Mouse (Mus musculus) hindbrain, embryonic 16.5 days (tissue): ENCODE measurements around the gene Pygm. TPM values are rescaled to one million over a fixed set of nuclear protein-coding genes. Genes with fewer than 3 reads are reported as not detected.

ENCODE experiments used
- ATAC-seq: fragments of 200-750 bp; cut with Nextera tagmentation; 2 replicates; pipeline ENCODE4 v1.8.0; 2017; ENCODE audit warnings: moderate TSS enrichment, moderate library complexity
- H3K27ac ChIP-seq: fragments of 300-500 bp; sonication (generic); 2 replicates; pipeline ENCODE4 v1.5.1; 2014; ENCODE audit warnings: low read depth, mild to moderate bottlenecking, control low read depth, low read length, moderate library complexity
- H3K27me3 ChIP-seq: fragments of 300-500 bp; sonication (generic); replicated peaks from 2 replicates; pipeline ENCODE4 v1.6.1; 2014; ENCODE audit warnings: low read length; ENCODE audit not compliant: control insufficient read depth, insufficient read depth
- H3K36me3 ChIP-seq: fragments of 300-500 bp; sonication (generic); 2 replicates; pipeline ENCODE4 v1.6.1; 2014; ENCODE audit warnings: mild to moderate bottlenecking, low read length, moderate library complexity, mixed read lengths; ENCODE audit not compliant: control insufficient read depth, insufficient read depth
- H3K4me1 ChIP-seq: fragments of 300-500 bp; sonication (generic); 2 replicates; pipeline ENCODE4 v1.6.1; 2014; ENCODE audit warnings: low read depth, low read length; ENCODE audit not compliant: control insufficient read depth, insufficient read depth
- H3K4me2 ChIP-seq: fragments of 300-500 bp; sonication (generic); 2 replicates; pipeline ENCODE4 v1.6.1; 2014; ENCODE audit warnings: mild to moderate bottlenecking, low read length, control low read depth, moderate library complexity
- H3K4me3 ChIP-seq: fragments of 300-500 bp; sonication (generic); 2 replicates; pipeline ENCODE4 v1.5.1; 2014; ENCODE audit warnings: mild to moderate bottlenecking, low read length, control low read depth, moderate library complexity
- H3K9ac ChIP-seq: fragments of 300-500 bp; sonication (generic); 2 replicates; pipeline ENCODE4 v1.6.1; 2014; ENCODE audit warnings: low read depth, mild to moderate bottlenecking, control low read depth, low read length, moderate library complexity
- H3K9me3 ChIP-seq: fragments of 300-500 bp; sonication (generic); 2 replicates; pipeline ENCODE4 v1.6.1; 2014; ENCODE audit warnings: mild to moderate bottlenecking, low read length, moderate library complexity; ENCODE audit not compliant: control insufficient read depth
- WGBS: fragments of 180-500 bp; shearing (Covaris S2); extraction: QIAGEN DNeasy Blood & Tissue Kit; methylation state at CpG from one replicate; pipeline ENCODE4 v1.1.7; 2014; 5-methylcytosine and 5-hydroxymethylcytosine counted together
- polyA plus RNA-seq: library from polyadenylated mRNA; unstranded; fragments of >200 nt; fragmentation: Nextera tagmentation; extraction: Ambion mirVana; gene quantifications from 2 replicates; pipeline ENCODE4 v1.2.1, GENCODE M21; 2015

The Pygm gene
- polyA plus RNA-seq, 1 experiment from 2014 or later, result 10.2 TPM

- Histone ChIP-seq H3K27me3 (no peaks in the 10 kb centered on the region), H3K4me3 (no peak overlapping the region), H3K36me3 (peaks cover 19% of the 10 kb centered on the region), H3K4me1 (peaks cover 12% of the 10 kb centered on the region), H3K4me2 (no peak overlapping the region), H3K9me3 (no peaks in the 10 kb centered on the region), H3K27ac (no peak overlapping the region), H3K9ac (no peak overlapping the region)
- 93% methylated on average over 9 of the region's 9 CpGs for WGBS
- ATAC-seq, result no peak
These were observed 3.6 kb upstream of the Pygm start for GRCm38 (mm10) chr19:6380411-6381166.

- Histone ChIP-seq H3K27me3 (no peaks in the 10 kb centered on the region), H3K36me3 (peaks cover 12% of the 10 kb centered on the region), H3K9ac (no peak overlapping the region), H3K4me2 (no peak overlapping the region), H3K9me3 (no peaks in the 10 kb centered on the region), H3K4me1 (peaks cover 12% of the 10 kb centered on the region), H3K4me3 (no peak overlapping the region), H3K27ac (no peak overlapping the region)
- no peak for ATAC-seq
- WGBS, result 97% methylated on average over 5 of the region's 5 CpGs
These were observed 3.0 kb upstream of the Pygm start for GRCm38 (mm10) chr19:6381238-6381637.

DNA sequence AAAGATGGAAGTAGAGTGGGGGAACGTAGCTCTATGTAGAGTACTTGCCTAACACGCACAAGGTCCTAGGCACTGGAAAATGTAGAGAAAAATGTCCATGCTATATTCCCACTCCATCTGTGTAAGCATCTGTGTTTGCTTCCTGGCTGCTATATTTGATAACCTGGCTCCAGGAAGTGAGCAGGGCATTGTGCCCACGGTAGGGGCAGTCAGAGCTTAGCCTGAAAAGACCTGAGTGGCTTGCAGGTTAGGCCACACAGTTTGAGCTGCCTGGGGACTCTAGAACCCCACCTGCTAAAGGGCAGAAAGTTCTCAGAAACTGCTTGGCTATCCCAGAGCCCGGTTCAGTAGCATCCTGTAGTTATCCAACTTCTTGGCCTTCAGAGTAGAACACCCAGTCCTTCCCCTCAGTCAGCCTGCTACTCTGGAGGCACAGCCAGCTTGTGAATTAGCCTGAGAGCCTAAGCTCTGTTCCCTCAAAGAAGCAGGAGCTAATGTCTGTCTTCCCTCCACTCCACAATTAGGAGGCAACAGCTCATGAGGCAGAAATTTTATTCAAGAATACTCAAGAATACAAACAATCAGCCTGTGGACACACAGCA lies 1.8 kb upstream of the Pygm start:
- Histone ChIP-seq H3K27me3 (no peaks in the 10 kb centered on the region), H3K4me1 (peaks cover 9% of the 10 kb centered on the region), H3K4me3 (no peak overlapping the region), H3K27ac (no peak overlapping the region), H3K9ac (no peak overlapping the region), H3K36me3 (peaks cover under 1% of the 10 kb centered on the region; the same call in 1 of the 2 replicates), H3K4me2 (no peak overlapping the region), H3K9me3 (no peaks in the 10 kb centered on the region)
- 78% methylated on average over 4 of the region's 4 CpGs for WGBS
- ATAC-seq, result no peak

- Histone ChIP-seq H3K4me2 (no peak overlapping the region), H3K27me3 (no peaks in the 10 kb centered on the region), H3K4me3 (no peak overlapping the region), H3K36me3 (no peaks in the 10 kb centered on the region), H3K4me1 (0 out of 2 replicates have a peak, but pooled peaks cover 6% of the 10 kb centered on the region), H3K9ac (no peak overlapping the region), H3K27ac (no peak overlapping the region; the same call in 1 of the 2 replicates), H3K9me3 (no peaks in the 10 kb centered on the region)
- no peak for ATAC-seq
- 51% methylated on average over 5 of the region's 5 CpGs for WGBS
These were observed 729 bp upstream of the Pygm start for GRCm38 (mm10) chr19:6383470-6383869.

DNA sequence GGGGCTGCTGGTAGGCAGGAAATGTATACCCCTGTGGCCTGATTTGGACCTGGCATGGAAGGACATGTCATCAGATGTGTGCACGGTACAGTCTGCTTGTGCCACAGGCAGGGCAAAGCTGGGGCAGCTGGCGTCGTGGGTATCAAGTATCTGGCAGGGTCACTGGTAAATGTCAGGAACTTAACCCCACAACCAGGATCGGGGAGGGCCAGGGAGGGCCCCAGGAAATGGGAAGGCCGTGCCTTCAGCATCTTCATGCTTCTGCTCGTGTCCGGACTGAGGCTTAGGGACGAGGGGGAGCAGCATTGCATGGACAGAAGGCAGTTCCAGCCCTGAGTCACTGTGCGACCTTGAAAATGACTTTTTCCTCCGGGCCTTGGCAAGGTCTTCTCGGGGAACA lies 755 bp downstream of the Pygm start:
- no peak overlapping the region for H3K4me3 ChIP-seq
- H3K36me3 ChIP-seq, result no peaks in the 10 kb centered on the region
- no peak overlapping the region for H3K9ac ChIP-seq
- no peaks in the 10 kb centered on the region for H3K9me3 ChIP-seq
- WGBS, result 82% methylated on average over 11 of the region's 11 CpGs
- H3K27me3 ChIP-seq, result no peaks in the 10 kb centered on the region
- H3K4me2 ChIP-seq, result peak overlapping the region; percentile 1; the same call in 1 of the 2 replicates
- 0 out of 2 replicates have a peak, but pooled peaks cover 8% of the 10 kb centered on the region for H3K4me1 ChIP-seq
- no peak for ATAC-seq
- no peak overlapping the region for H3K27ac ChIP-seq

- WGBS, result 78% methylated on average over 5 of the region's 5 CpGs
- ATAC-seq, result no peak
- Histone ChIP-seq H3K9me3 (no peaks in the 10 kb centered on the region), H3K4me3 (no peak overlapping the region), H3K4me1 (0 out of 2 replicates have a peak, but pooled peaks cover 8% of the 10 kb centered on the region), H3K27me3 (no peaks in the 10 kb centered on the region), H3K9ac (no peak overlapping the region), H3K4me2 (no peak overlapping the region; the same call in 1 of the 2 replicates), H3K36me3 (no peaks in the 10 kb centered on the region), H3K27ac (no peak overlapping the region)
These were observed 1.2 kb downstream of the Pygm start for GRCm38 (mm10) chr19:6385419-6385818.

GRCm38 (mm10) chr19:6385821-6386220 lies 1.6 kb downstream of the Pygm start:
- H3K27ac ChIP-seq, result no peak overlapping the region
- 88% methylated on average over 7 of the region's 7 CpGs for WGBS
- H3K4me1 ChIP-seq, result 0 out of 2 replicates have a peak, but pooled peaks cover 8% of the 10 kb centered on the region
- no peaks in the 10 kb centered on the region for H3K36me3 ChIP-seq
- ATAC-seq, result no peak
- no peaks in the 10 kb centered on the region for H3K27me3 ChIP-seq
- H3K9me3 ChIP-seq, result no peaks in the 10 kb centered on the region
- H3K9ac ChIP-seq, result no peak overlapping the region
- H3K4me2 ChIP-seq, result no peak overlapping the region
- no peak overlapping the region for H3K4me3 ChIP-seq

DNA sequence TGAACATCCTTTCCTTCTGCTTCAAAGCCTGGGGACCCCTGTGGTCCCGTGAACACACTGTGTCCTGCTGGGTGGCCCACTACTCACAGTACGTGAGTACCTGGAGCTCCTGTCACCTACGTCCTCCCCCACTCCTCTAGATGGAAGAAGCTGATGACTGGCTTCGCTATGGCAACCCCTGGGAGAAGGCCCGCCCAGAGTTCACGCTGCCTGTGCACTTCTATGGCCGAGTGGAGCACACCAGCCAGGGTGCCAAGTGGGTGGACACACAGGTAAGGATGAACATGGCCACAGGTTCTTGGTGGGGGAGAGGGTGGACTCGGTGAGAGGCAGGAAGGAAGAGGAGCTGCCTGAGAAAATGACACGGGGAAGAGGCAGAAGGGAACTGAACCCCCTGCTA lies 2.0 kb downstream of the Pygm start:
- no peak overlapping the region for H3K4me2 ChIP-seq
- ATAC-seq, result no peak
- 0 out of 2 replicates have a peak, but pooled peaks cover 8% of the 10 kb centered on the region for H3K4me1 ChIP-seq
- H3K4me3 ChIP-seq, result no peak overlapping the region
- H3K27ac ChIP-seq, result no peak overlapping the region
- no peaks in the 10 kb centered on the region for H3K9me3 ChIP-seq
- no peaks in the 10 kb centered on the region for H3K27me3 ChIP-seq
- WGBS, result 64% methylated on average over 9 of the region's 9 CpGs
- H3K9ac ChIP-seq, result no peak overlapping the region
- H3K36me3 ChIP-seq, result no peaks in the 10 kb centered on the region

DNA sequence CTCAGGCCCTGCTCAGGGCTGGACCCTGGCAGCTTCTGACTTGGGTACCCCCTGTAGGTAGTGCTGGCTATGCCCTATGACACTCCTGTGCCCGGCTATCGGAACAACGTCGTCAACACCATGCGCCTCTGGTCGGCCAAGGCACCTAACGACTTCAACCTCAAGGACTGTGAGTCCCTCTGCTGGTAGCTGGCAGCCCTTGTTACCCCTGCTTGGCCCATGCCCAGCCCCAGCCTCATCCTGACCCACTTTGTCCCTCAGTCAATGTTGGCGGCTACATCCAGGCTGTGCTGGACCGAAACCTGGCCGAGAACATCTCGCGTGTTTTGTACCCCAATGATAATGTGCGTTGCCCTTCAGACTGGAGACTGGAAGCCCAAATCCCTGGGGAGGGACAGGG lies 3.8 kb downstream of the Pygm start:
- ATAC-seq, result no peak
- H3K36me3 ChIP-seq, result no peaks in the 10 kb centered on the region
- H3K9ac ChIP-seq, result no peak overlapping the region
- H3K27me3 ChIP-seq, result no peaks in the 10 kb centered on the region
- no peaks in the 10 kb centered on the region for H3K9me3 ChIP-seq
- no peak overlapping the region for H3K27ac ChIP-seq
- 0 out of 2 replicates have a peak, but pooled peaks cover 8% of the 10 kb centered on the region for H3K4me1 ChIP-seq
- H3K4me3 ChIP-seq, result no peak overlapping the region
- 78% methylated on average over 13 of the region's 13 CpGs for WGBS
- no peak overlapping the region for H3K4me2 ChIP-seq
